Mouse (Mus musculus): Measurements from ENCODE around the gene Ankrd54.

Gene Ankrd54

GRCm38 (mm10) chr15:79075658-79076365 lies 13.1 kb upstream of the Ankrd54 start:
- DNase-seq (ENCODE audit: low read depth, low spot score) = no peak

- DNase-seq (ENCODE audit: low read depth, low spot score) = peak; percentile 92
These were observed 12.3 kb upstream of the Ankrd54 start, which contains the start of gene Eif3l for GRCm38 (mm10) chr15:79074913-79075532. Gene Eif3l, plus strand, starts transcription at chr15:79075179.

- DNase-seq (ENCODE audit: low read depth, low spot score) = no peak
These were observed 11.8 kb upstream of the Ankrd54 start for GRCm38 (mm10) chr15:79074446-79074845.

- no peak for DNase-seq (ENCODE audit: low read depth, low spot score)
These were observed 11.1 kb upstream of the Ankrd54 start for GRCm38 (mm10) chr15:79073752-79074151.

- DNase-seq (ENCODE audit: low read depth, low spot score) = peak; percentile 76
These were observed 8.7 kb upstream of the Ankrd54 start for GRCm38 (mm10) chr15:79071117-79072039.

GRCm38 (mm10) chr15:79068416-79068815 lies 5.7 kb upstream of the Ankrd54 start:
- no peak for DNase-seq (ENCODE audit: low read depth, low spot score)

GRCm38 (mm10) chr15:79067631-79068030 lies 4.9 kb upstream of the Ankrd54 start:
- no peak for DNase-seq (ENCODE audit: low read depth, low spot score)

- no peak for DNase-seq (ENCODE audit: low read depth, low spot score)
These were observed 3.6 kb upstream of the Ankrd54 start for GRCm38 (mm10) chr15:79066276-79066675.

- DNase-seq (ENCODE audit: low read depth, low spot score) = no peak
These were observed 2.5 kb upstream of the Ankrd54 start for GRCm38 (mm10) chr15:79065086-79065770.

GRCm38 (mm10) chr15:79063160-79063740 lies 557 bp upstream of the Ankrd54 start:
- peak; percentile 75 for DNase-seq (ENCODE audit: low read depth, low spot score)

GRCm38 (mm10) chr15:79060887-79061565 lies 1.7 kb downstream of the Ankrd54 start:
- DNase-seq (ENCODE audit: low read depth, low spot score) = no peak

GRCm38 (mm10) chr15:79057850-79058249 lies 4.8 kb downstream of the Ankrd54 start:
- DNase-seq (ENCODE audit: low read depth, low spot score) = no peak

- DNase-seq (ENCODE audit: low read depth, low spot score) = no peak
These were observed 6.1 kb downstream of the Ankrd54 start for GRCm38 (mm10) chr15:79056601-79057000.

GRCm38 (mm10) chr15:79052366-79052765 lies 10.3 kb downstream of the Ankrd54 start:
- no peak for DNase-seq (ENCODE audit: low read depth, low spot score)

GRCm38 (mm10) chr15:79051461-79052360 lies 11.0 kb downstream of the Ankrd54 start:
- no peak for DNase-seq (ENCODE audit: low read depth, low spot score)

- no peak for DNase-seq (ENCODE audit: low read depth, low spot score)
These were observed 11.7 kb downstream of the Ankrd54 start for GRCm38 (mm10) chr15:79050964-79051363.

GRCm38 (mm10) chr15:79050160-79050845 lies 12.4 kb downstream of the Ankrd54 start:
- DNase-seq (ENCODE audit: low read depth, low spot score) = no peak

GRCm38 (mm10) chr15:79048186-79048585 lies 14.5 kb downstream of the Ankrd54 start:
- no peak for DNase-seq (ENCODE audit: low read depth, low spot score)

- no peak for DNase-seq (ENCODE audit: low read depth, low spot score)
These were observed 17.9 kb downstream of the Ankrd54 start for GRCm38 (mm10) chr15:79044837-79045236.

Measured in A20 (cell line).